Mouse (Mus musculus): ENCODE measurements at regions not wholly inside any gene's neighbourhood (a gene's known extent, or its start where the extent isn't known, plus 50 kb on each side); places are given as distances from the start of the nearest gene placed in this dataset.

DNA sequence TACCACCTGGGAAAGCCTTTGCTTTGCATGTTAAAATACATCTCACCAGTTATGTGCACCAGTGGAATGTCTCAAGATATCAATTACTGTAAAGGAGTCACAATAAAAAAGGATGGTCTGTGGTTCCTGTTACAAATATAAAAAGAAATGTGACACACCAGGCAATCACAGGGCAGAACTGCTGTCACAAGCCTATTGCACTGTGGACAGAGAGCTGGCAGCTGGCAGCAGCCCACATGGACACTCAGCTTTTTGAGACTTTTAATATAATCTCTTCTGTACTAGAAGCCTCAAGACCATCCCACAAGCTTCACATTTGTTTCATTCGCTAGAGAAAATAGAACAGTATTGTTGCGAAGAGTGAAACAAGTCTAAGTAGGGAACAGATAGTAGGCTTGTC, 197.7 kb downstream of the 1700129C05Rik start:
- DNase-seq: no peak

DNA sequence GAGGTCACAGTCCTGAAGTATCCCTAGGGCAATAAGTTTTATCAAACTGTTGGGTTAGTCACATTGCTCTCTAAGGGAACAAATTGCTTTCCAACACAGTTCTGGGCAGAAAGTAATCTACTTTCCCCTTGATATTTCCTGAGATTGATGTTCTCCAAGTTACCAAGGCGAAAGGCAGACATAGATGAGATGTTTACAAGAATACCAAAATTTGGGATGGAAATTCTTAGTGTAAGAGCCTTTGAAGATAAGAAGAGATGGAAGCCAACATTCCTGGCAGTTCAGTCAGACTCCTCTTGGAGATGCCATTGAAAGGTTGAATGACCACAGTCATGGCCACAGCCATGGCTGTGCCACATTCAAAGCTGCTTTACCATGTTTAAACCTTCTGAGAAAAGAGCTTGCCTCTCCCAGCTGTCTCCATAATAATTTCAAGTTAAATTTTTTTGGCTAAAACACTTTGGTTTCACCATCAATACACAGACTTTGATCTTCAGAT, 199.4 kb downstream of the 1700129C05Rik start:
- no peak for DNase-seq

DNA sequence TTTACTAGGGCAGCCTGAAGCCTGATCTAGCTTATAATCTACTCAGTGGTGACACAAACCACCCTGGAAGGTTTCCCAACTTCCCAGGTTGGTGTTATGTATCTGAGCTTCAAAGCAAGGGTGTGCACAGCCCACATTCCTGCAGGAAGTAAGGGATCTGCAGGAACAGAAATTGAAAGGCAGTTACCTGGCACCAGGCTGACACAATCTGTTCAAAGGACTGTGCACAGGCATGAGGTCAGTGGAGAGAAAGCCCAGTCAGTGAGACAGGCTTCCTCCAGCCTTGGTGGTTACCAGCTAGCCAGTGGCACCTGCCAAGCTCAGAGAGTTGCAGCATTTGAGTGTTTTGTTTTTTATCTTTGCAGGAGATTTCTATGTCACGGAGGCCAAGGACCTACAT, 203.6 kb downstream of the 1700129C05Rik start:
- DNase-seq: no peak

DNA sequence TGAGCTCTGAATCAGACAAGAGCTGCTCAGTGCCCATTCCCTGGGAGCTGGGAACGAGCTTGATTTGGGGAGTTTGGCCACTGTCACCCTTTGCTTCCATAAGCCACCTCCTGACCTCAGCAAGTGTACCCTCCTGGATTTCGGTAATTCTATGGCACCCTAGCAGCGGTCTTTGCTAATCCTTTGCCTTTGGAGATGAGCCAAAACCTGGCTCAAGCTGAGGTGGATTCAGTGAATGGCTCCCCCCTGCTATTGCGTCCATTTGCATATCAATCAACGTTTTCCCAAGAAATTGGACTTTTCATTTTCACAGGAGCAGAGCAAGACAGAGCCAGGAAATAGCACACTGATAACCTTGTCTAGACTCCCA, 204.1 kb downstream of the 1700129C05Rik start:
- DNase-seq: no peak

DNA sequence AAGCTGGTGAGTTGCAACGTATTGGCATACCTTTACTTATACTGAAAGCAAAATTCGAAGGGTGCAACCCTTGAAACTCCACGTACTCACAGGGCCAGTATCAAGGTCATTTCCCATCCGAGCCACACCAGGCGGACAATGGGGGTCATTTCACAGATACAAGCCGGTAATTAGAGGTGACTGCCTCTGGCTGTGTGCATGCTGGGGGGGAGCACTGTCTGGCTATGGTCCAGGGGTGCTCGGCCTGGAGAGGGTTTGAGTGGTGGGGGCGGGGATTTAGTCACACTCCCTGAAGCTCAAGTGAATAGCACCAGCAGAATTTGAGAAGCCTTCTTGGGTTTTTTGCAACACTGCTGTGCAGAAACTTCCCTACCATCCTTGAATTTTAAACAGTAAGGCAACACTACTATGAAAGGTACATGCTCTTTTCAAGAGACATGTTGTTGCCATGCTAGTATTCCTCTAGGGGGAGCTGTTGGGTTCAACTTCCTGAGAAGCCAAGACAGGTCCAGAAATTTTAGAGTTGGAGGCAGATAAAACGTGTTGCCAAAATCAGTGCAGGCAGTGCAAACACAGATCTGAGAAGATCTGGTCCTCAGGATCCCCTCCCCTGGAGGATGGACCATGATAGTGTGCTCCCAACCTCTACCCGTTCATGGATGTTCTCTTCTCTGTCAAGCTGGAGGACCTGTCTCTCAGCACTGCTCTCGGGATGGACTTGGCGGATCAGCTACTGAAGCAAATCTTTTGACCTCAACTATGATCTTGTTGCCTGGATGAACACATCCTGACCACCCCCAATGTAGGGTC, 204.7 kb downstream of the 1700129C05Rik start:
- no peak for DNase-seq

DNA sequence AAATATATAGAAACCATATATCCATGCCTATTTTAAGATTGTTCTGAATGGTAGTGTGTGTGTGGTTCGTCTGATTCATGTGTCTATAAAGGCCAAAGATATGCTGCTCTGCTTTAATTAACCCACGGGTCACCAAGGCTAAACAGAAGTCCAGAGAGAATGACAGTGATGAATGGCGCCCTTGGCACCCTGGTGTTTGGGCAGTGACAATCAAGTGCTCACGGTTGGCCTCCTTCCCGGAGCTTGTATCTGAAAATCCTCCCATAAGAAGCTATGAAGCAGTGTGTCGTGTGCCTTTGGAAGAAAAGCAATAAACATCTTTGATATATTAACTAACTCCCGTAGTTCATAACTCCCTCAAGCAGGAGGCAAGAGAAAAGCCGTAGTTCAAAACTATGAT, 205.4 kb downstream of the 1700129C05Rik start:
- no peak for DNase-seq

DNA sequence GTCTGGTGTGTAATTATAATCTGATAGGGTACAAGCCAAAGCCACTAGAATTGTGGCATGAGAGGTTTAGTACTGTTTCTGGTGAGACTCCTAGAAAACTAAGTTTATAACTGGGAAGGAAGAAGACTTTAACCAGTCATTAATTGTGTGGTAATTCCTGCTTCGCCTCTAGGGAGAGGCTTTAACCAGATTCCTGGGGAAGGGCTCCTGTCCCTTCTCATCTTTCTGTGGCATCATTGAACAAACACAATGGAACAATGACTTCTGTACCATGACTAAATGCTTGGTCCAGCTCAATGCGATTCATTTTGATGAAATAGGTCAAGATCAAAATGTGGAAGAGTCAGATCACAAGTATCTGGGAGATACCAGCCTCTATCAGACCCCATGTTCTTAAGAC, 206.6 kb downstream of the 1700129C05Rik start:
- no peak for DNase-seq

DNA sequence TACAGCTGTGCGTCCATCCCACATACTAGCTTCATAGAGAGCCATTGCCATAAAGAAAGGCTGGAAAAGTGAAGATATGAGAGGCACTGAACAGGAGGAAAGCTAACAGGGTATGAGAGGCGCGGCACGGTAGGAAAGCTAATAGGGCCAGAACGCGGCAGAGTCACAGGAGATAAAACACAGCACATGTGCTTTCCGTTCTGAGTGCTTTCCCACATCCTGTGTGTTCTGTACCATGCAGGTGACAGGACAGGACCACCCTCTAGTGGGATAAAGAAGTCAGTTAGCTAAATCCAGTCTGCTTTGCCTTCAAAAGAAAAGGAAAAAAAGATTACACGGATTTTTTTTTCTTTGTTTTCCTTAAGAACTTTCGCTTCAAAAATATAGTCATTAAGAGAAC, 224.8 kb downstream of the 1700129C05Rik start:
- no peak for DNase-seq

DNA sequence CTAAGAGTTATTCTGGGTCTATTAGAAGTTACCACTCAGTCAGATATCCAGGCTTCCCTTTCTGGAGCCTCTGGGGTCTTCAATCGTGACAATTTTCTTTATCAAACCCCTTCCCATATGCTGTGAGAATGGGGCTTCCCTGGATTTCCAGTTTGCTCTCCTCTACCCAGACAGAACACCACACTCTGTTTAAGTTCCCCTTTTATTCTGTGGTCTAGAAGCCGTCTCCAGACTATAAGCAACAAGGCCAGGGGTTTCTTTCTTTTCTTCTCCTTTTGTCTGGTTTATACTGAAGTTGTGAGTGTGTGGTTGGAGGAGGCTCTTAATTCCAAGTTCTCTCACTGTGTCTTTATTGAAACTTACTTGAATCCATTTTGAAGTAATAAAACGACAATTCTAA, 225.5 kb downstream of the 1700129C05Rik start:
- DNase-seq: no peak

DNA sequence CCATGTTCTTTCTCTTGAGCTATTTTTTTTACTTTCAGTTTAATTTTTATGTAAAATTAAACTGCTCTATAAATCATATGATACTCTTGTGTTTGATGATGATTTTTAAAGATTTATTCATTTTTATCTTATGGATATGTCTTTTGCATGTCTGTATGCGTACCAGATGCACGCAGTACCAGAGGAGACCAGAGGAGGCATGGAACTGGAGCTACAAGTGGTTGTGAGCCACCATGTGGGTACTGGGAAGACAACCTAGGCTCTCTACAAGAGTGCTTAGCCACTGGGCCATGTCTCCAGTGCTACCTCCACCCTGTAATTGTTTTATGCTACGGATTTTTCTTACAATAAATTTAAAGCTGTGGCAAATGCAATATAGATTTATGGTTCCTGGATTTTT, 227.8 kb downstream of the 1700129C05Rik start:
- no peak for DNase-seq

DNA sequence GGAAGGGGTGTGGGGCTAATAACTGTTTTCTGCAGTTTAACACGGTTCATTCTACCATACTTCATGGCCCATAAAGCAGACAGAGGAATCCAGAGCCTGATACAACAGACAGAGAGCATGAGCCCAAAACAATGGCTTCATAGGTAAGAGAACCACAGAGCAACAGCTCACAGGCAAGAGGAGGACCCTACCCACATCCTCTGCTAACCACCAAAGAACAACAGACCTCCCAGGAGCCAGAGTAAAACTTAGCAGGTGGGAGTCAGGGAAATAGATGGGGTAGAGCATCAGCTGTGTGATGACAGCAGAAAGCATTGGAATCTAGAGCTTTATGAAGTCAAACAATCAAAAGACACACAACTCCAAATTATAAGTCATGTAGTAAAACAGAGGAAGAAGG, 231.8 kb downstream of the 1700129C05Rik start:
- DNase-seq: no peak

DNA sequence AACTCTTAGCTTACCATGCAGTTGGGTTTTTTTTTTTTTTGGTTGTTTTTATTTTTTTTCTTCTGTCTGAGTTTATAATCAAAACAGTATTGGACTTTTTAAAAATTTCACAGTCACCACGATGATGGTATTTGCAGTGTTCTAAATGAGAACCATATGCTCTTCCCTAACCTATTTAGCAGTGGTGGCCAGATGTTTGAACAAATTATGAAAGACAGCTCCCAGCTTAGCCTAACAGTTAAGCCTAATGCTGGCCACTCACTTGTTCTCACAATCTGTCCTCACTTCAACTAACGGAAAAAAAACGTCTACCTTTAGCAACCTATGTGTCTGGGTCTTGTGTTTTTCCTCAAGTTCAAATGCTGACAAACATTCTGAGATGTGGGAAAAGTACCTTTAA, 234.8 kb downstream of the 1700129C05Rik start:
- no peak for DNase-seq

DNA sequence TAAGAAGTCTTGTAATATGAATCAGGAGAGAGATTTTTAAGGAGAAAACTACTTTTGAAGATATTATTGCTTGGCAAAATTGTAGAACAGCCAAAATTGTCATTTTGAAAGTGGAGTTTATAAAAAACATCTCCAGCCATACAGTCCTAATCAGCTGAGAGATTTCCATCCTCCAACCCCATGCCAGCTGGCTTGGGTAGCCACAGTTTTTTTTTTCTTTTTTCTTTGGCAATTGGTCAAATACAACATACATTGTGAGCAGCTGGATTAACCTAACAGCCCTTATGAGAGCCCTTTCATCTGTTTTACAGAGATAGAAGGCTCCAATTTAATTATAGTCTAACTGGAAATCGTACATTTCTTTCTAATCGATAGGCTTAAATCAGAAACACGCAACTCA, 235.3 kb downstream of the 1700129C05Rik start:
- DNase-seq: no peak

DNA sequence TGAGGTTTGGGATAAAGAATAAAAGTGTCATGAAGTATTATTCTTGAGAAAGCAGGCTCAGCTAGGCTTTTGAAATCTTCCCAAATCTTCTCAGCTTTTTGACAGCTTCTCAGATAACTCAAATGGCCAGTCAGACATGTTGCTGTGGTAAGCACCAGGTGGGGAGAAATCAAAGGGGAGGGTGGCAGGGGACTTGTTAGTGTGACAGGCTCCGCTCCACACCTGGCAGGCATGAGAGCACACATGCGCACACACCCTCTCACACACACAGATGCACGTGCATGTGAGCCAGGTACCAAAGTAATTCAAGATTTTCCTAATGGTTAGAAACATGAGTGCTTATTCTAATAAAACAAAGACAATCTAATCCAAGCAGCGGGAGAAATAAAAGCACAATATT, 236.1 kb downstream of the 1700129C05Rik start:
- DNase-seq: no peak

DNA sequence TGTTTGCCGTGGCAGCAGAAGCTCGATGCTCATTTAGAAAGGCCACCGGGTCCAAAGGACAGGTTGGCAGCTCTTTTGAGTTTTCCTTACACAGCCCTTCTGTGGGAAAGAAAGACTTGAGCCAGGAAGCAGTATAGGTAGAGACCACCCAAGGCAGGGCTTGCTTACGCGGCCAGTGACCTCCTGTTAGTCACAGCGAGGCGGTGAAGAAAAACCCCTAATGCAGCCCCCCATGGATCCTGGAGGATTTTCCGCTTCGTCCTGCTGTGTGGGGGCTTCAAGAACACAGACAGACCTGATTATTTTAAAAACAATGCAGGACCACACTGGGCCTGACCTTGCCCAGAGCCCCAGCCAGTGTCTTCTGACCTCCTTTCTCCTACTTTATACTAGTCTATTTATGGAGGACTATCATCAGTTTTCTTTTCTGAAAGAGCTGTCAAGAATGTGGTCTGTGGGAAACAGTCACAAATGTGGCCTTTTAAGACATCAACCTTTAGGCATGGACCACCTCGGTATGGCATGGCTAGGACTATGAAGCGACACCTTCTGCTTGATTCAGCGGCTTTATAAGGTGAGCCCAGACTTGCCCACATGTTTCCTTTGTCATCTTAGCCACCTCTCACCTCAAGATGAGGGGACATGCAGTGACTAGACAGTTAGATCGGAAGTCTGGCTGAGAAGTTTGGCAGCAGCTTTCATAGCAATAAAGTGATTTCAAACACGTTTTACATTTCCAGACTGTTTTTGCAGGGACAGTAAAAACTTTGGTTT, 274.3 kb downstream of the 1700129C05Rik start:
- DNase-seq: no peak

DNA sequence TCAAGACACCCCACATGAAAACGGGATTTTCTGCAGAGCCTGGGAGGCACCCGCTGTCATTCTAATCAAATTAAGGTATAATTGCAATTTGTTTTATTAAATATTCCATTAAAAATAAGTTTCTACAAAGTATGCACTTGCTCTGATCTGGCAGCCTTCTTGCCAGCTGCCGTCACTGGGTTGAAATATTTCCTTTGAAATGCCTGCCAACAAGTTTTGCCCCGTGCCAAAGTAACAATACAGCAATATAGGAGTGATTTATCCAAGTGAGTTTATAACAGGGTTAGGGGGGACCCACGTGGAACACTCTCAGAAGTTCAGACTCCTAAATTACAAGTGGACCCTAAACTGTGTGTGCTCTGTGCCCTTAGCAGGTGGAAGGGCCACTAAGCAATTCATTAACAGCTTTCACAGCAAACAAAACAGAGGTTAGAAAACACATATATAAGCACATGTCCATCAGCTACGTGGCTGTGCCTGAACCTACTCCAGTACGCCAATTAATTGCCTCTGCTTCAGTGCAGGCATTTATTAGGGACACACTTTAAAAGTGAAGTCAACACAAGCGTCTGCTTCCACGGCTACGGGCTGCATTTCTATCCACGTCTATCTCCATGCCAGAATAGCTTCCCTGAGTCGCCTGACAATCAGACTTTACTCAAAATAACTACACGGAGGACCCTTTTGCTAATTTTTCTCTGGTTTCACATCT, 275.1 kb downstream of the 1700129C05Rik start:
- DNase-seq: no peak

DNA sequence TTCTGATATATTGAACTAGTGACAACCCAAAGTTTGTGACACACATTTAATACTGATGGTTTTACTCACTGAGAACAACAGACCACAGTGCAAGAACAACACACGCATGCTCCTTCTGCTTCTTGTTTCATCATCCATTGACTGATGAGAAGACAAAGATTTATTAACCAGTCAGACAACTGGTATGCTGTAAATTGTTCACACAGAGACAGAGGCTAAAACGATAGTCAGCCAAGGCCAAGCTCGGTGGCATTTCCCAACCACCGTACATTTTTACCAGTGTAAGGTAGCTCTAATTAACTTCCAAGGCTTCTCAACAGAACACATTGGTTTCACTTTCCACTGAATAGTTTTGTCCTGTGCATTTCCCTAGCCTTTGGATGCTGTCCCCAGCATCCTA, 287.8 kb downstream of the 1700129C05Rik start:
- no peak for DNase-seq

DNA sequence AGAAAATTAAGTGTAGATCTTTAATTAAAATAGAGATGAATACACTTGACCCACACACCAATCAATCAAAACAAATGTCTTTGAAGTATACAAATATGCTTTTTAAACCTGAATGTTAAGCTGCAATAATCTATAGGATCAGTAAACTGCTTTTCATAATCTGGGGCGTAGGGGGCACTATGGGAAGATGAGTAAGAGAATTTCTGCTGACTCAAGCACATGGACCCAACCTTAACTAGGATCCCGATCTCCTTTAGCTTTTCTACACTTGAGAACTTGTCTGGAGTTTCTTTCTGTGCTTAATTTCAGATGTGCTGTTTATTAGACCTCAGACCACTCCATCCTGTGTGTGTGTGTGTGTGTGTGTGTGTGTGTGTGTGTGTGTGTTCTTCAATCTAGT, 298.1 kb downstream of the 1700129C05Rik start:
- DNase-seq: no peak

DNA sequence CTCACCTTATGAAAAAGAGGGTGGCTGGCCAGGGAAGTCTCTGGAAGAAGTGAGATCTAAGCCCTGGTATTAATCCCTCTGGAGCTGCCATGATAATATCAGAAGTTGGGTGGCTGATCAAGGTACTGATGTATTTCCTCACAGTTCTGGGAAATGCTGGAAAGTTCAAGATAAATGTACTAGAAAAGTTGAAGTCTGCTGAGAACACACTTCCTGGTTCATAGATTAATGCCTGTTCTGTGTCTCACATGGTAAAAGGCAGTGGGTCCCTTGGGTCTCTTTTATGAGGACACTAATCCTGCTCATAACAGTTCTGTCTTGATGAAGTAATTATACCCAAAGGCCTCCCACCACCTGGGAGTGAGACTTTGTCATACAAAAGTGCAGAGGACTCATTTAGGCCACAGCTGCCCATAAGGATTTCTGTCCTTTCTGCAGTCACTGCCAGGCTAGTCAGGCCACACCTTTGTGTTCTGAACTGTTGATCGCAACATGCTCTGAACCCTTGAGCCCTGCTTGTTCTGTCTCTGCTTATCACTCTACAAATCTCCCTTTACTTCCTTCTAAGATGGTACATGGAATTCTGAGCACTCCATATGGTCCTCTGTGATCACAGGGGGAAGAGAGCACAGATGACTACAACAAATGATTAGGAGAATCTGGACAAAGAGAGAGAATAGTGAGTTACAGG, 300.4 kb downstream of the 1700129C05Rik start:
- DNase-seq: no peak

DNA sequence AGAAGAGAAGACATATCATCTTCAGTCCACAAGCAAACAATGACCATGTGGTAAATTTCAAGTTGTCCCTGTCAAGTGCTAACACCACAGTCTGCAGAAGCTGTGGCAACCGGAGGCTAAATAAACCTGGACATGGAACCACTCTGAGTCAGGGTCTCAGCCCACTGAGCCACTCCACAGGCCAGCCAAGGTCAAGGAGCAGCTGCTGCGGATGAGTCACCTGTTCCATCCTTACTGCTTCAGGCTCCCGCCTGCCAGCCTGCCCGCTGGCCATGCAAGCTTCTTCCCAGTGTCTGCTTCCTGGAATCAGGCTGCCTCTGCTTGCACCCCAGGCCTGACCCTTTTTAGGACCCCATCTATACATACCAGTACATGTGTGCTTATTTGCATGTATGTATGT, 319.8 kb downstream of the 1700129C05Rik start:
- no peak for DNase-seq

DNA sequence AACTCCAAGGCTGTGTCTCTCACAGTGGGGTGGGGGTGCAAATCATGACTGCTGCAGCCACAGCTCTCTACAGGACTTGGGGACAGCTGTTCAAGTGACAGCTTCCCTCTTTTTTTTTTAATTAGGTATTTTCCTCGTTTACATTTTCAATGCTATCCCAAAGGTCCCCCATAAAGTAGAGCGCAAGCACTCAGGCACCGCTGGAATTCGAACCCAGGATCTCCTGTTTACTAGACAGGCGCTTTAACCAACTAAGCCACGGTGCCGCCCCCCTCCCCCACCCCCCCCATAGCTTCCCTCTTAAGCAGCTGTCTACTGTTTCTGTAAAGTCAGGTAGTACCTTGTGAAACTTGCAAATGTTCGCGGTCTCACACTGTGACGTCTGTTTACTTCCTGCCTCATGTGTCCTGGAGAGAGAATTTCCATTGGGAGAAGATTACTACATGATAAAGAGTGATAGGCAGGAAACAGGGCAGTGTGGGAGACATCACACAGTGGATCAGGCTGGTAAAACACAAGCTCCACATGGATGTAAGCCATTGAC, 324.7 kb downstream of the 1700129C05Rik start:
- DNase-seq: no peak

DNA sequence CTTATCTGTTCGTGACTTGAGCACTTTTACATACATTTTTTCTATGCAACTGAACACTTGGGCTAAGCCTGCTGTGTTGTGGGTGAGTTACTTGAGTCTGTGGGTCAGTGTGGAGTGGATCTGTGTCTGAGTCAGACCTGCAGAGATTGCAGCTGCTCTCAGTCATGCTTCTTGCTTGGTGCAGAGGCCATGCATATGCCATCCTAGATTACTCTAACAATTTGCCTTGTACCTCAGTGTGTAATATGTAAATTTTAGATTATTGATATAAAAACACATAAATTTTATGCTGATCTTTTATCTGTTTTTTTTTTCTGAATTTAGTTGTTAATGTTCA, 326.2 kb downstream of the 1700129C05Rik start:
- no peak for DNase-seq

All from layer of hippocampus, adult 9-11 months (tissue).